Mouse (Mus musculus) CD4-positive, CD25-positive, alpha-beta regulatory T cell, adult 2 months (primary cell): ENCODE data around the gene Synpr.

ENCODE experiments used
- DNase-seq: peaks from one replicate; pipeline ENCODE4 v3.0.0-alpha.2; 2012; ENCODE audit warnings: low read depth, low spot score

Synpr gene

DNA sequence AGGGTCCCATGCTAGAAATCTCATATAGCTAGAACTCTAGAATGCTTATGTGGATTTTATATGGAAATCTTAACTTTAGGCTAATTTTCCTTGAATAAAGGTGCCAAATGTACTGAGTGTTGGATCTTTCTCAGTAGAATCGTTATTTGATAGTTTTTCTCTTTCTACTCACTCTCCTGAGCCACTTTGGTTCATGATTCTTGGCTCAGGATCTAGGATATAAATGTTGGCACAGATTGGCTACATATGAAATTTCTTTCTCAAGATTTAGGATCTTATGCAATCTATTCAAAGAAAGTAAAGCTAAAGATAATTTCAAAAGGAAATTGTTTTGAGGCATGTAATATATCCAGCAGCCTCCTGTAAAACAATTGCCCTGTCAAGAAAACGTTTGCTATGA lies 263.2 kb downstream of the Synpr start:
- DNase-seq, result no peak

DNA sequence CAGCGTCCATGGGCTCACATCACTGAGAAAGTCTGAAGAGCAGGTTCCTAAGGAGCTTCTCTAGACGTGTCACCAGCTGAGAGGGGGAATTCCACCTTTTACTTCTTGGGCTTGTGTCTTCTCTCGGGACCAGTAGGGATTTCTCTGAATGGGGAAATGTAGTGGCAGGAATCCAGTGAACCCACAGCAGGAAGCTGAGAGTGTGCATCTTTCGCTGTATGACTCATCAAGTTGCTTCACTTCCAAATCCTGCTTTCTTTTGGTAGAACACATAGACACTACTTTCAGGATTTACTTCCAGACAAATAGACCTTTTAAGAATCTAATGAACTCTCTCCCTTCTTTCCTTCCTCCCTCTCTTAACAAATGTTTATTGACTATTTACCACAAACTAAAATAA lies 266.6 kb downstream of the Synpr start:
- no peak for DNase-seq

- no peak for DNase-seq
Observed at GRCm38 (mm10) chr14:13553616-13554370, 269.2 kb downstream of the Synpr start.

DNA sequence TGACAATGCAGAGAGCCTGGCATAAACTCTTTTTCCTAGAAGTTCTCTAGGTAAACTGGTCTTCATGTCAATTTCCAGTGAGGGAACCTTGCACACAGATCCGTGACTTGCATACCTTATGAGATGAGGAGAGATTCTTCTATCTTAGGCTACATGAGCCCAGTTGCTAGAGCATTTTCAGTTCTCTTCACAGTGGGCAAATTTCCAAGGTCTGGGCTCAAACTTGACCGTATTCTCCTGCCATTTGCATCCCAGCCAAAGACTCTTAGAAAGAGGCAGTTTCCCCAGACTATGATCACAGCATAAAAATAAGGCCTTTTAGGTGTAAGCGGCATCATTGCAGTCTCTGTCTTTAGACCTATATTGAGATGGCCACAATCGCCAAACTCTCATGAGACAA lies 270.1 kb downstream of the Synpr start:
- no peak for DNase-seq

GRCm38 (mm10) chr14:13558117-13558516 lies 273.5 kb downstream of the Synpr start:
- no peak for DNase-seq

DNA sequence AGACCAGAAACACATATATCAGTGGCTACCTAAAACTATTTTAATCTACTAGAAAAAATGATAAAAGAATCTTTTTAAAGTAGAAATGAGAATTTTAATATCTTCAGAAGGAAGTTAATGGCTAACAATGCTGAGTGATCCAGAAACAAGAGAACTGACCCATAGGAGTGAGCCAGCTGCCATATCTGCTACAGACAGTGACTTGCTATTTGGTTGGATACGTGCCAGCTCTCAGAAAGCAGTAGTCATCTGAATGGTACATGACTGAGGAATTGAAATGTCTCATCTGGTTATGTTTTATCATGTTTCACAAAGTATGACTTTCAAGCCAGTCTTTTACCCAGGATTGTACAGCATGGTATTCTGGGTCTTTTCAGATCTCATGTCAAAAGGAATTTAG lies 282.7 kb downstream of the Synpr start:
- no peak for DNase-seq

- DNase-seq, result no peak
Observed at GRCm38 (mm10) chr14:13567996-13568395, 283.4 kb downstream of the Synpr start.

DNA sequence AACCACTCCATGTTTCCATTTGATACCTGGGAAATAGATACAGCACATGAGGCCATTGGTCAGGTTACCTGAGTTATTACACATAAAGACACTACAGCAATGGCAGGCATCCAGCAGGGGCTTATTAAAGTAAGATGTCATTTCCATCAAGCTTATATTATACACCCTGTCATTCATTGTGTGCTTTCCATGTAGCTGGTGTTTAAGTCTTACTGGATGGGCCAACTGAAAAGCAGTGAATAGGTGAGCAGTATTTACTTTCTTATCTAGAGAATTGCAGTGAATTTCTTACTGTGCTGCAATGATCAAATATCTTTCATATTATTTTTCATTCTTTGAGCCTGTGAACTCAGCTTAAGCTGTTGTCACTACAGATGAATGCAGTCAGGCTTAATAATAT lies 287.4 kb downstream of the Synpr start:
- no peak for DNase-seq

GRCm38 (mm10) chr14:13572530-13572929 lies 287.9 kb downstream of the Synpr start:
- no peak for DNase-seq

GRCm38 (mm10) chr14:13578101-13578500 lies 293.5 kb downstream of the Synpr start:
- no peak for DNase-seq

DNA sequence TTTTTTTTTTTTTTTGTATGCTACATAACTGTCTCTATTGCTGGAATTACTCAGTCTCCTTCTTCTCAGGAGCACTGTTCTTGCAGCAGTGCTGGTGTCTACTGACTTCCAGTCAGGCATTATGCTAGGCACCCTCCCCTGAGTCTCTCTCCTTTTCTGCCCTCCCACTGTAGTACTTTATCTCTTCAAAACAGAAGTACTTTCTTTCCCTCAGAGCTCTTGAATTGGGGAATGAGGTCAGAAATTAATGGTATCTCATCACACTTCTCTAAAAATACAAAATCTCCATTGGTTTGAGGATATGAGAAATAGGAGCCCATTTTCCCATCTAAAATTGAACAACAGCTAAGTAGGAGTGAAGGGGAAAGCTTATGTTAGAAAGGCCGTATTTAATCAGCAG lies 294.2 kb downstream of the Synpr start:
- DNase-seq, result no peak

DNA sequence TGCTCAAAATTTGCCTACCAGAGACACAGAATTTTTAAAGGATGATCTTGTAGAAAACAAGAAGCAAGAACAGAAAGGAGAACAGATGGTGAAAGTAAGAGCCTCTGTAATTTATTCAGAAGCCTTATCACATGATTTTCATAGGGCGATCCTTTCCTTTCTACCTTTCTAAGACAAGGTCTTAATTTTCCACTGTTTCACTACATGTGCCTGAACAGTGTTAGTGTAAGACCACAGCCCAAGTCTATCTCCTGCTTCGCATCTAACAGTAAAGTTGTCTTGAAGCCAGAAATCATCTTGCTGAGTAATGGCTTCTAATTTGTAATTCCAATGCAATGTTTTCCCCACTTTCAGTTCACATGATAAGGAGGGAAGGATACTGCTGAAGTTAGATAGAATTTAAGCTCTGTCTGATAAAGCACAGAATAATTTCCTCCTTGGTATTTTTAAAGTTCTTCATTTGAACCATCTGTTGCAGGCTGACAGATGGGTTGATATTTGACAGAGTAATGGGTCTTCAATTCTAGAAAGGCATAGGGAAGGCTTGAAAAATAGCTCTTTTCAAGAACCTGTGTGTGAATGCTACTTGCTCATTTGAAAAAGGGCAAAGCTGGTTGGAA lies 308.9 kb downstream of the Synpr start:
- DNase-seq, result no peak

GRCm38 (mm10) chr14:13596251-13596650 lies 311.7 kb downstream of the Synpr start:
- no peak for DNase-seq

DNA sequence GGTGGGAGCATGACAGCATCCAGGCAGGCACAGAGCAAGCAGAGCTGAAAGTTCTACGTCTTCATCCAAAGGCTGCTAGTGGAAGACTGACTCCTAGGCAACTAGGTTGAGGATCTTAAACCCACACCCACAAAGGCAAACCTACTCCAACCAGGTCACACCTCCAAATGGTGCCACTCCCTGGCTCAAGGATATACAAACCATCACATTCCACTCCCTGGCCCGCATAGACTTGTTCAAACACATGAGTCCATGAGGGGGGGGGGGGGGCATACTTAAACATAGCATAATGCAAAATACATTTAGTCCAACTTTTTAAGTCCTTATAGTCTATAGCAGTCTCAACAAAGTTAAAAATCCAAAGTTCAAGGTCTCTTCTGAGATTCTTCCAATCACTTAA lies 312.6 kb downstream of the Synpr start:
- no peak for DNase-seq

- no peak for DNase-seq
Observed at GRCm38 (mm10) chr14:13620531-13620930, 336.0 kb downstream of the Synpr start.

GRCm38 (mm10) chr14:13649865-13650264 lies 365.3 kb downstream of the Synpr start:
- DNase-seq, result no peak

DNA sequence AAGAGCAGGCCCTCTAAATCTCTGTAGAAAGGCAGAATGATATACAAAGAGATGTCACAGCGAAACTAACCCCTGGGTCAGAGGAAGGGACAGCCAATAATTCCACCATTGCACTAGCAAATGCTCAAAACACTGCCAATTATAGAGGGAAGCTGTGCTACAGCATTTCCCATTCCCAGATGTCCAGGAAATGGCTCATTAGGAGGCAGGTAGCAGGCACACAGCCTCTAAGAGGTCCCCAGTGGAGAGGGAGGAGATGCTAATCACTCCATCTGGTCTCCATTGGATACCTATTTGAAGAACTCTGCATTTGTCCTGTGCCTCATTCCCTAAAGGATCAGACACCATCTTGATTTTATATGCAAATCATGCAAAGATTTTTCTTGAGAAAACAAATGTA lies 366.5 kb downstream of the Synpr start:
- no peak for DNase-seq

GRCm38 (mm10) chr14:13651541-13652298 lies 367.1 kb downstream of the Synpr start:
- DNase-seq, result no peak
